Mouse (Mus musculus) layer of hippocampus, adult 11-12 months (tissue): Measurements from ENCODE around the gene Ehd2.

Experiments used
- DNase-seq: peaks from one replicate; pipeline ENCODE4 v3.0.0; 2022; ENCODE audit warnings: low spot score

The Ehd2 gene

DNA sequence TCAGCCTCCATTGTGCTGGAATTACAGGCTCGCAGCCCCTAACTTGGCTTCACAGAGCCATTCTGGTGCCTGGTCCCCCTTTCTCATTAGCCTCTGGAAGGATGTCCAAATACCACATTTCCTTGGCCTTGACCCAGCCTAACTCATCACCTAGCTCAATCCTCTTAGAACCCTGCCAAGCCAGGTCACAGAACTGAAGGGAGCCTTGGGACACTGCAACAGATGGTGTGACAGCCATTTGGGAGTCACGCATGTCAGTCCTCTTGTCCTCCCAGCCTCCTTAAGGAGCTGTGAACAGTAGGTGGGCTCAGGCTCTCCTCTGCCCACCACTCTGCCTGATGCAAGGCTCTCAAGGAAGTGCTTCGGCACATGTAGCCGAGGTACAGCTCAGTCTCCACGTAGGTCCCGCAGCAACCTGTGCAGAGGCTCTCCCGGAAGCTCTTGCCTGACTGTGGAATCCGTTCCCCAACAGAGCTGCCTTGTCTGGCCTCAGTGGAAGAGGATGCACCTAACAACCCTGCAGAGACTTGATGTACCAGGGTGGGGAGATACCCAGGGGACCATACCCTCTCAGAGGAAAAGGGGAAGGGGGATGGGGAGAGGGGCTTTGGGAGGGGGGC lies 59.3 kb downstream of the Ehd2 start:
- no peak for DNase-seq

DNA sequence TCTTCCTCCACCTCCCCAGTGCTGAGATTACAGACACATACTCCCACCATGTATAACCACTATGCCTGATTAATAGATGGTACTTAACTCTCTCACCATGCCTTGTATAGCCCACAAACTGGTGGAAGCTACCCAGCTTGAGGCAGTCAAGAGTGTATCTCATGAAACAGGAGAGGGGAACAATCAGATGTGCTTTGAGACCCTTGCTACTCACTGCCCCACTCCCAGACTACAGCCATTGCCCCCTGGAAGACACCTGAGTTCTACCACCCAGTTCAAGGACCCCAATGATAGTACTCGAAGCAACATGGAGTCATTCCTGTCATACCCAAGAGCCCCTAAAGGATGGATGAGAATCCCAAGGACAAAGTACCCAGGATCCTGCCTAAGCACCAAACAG lies 60.8 kb downstream of the Ehd2 start:
- DNase-seq = no peak

DNA sequence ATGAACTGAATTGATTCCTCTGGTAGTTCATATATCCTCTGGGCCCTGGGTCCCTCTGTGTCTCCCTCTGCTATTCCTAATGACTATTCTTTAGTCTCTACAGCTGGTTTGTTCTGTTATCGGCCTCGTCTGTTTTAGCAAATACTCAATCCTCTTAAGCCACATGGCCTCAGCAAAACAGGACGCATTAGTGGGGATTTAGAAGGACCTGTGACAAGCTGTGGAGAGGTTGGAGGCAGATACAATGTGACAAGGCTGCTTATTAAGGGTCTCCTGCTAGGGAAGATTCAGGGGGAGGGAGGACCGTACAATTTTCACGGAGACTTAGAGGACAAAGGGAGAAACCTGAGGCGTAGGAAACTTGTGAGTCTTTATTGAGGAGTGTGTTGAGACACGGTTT lies 61.5 kb downstream of the Ehd2 start:
- DNase-seq = no peak

DNA sequence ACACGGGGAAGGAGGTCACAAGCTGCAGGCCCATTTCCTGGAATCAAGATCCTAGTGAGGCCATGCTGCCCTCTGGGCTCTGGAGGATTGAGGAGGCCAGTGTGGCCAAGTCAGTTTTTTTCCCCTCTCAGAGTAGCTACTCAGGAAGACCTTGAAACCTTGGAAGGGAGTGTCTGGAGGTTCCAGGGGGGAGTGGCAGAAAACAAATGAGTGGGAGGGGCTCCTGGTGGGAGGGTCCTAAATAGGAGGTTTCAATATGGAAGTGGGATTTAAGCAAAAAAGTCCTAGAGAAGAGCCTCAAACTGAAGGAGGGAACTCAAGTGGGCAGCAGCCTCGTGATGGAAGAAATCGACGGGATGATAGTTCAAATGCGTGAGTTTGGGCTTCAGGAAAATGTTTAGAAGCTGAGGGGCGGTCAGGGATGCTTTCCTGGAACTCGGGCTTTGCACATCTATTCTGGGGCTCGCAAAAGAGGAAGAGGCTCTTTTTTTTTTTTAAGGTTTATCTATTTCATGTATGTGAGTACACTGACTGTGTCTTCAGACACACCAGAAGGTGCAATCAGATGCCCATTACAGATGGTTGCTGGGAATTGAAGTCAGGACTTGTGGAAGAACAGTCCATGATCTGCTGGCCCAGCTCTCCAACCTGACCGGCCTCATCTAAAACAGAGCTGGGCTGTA lies 65.9 kb downstream of the Ehd2 start:
- no peak for DNase-seq
